Mouse (Mus musculus) midbrain, embryonic 13.5 days (tissue): ENCODE results near the gene Kpna4. TPM values are rescaled to one million over a fixed set of nuclear protein-coding genes. Genes with fewer than 3 reads are reported as not detected.

Experiments used
- ATAC-seq: fragments of 200-750 bp; cut with Nextera tagmentation; 2 replicates; pipeline ENCODE4 v1.8.0; 2017; ENCODE audit warnings: mild to moderate bottlenecking, moderate TSS enrichment, moderate library complexity
- H3K27ac ChIP-seq: fragments of 300-500 bp; sonication (generic); 2 replicates; pipeline ENCODE4 v1.5.1; 2015; ENCODE audit warnings: inconsistent platforms, mild to moderate bottlenecking, moderate library complexity
- H3K27me3 ChIP-seq: fragments of 300-500 bp; sonication (generic); 2 replicates; pipeline ENCODE4 v1.6.1; 2015; ENCODE audit warnings: mild to moderate bottlenecking, inconsistent platforms
- H3K36me3 ChIP-seq: fragments of 300-500 bp; sonication (generic); 2 replicates; pipeline ENCODE4 v1.6.1; 2015; ENCODE audit warnings: mild to moderate bottlenecking, inconsistent platforms
- H3K4me1 ChIP-seq: fragments of 300-500 bp; sonication (generic); replicated peaks from 2 replicates; pipeline ENCODE4 v1.6.1; 2015; ENCODE audit warnings: inconsistent platforms
- H3K4me2 ChIP-seq: fragments of 300-500 bp; sonication (generic); replicated peaks from 2 replicates; pipeline ENCODE4 v1.6.1; 2015; ENCODE audit warnings: moderate library complexity, mild to moderate bottlenecking, inconsistent platforms
- H3K4me3 ChIP-seq: fragments of 300-500 bp; sonication (generic); replicated peaks from 2 replicates; pipeline ENCODE4 v1.5.1; 2015; ENCODE audit warnings: mild to moderate bottlenecking, inconsistent platforms
- H3K9ac ChIP-seq: fragments of 300-500 bp; sonication (generic); replicated peaks from 2 replicates; pipeline ENCODE4 v1.6.1; 2015; ENCODE audit warnings: mild to moderate bottlenecking, inconsistent platforms
- H3K9me3 ChIP-seq: fragments of 300-500 bp; sonication (generic); 2 replicates; pipeline ENCODE4 v1.6.1; 2016; ENCODE audit warnings: mild to moderate bottlenecking, inconsistent platforms
- WGBS: fragments of 180-500 bp; shearing (Covaris S2); methylation state at CpG from one replicate; pipeline ENCODE4 v1.1.7; 2015; 5-methylcytosine and 5-hydroxymethylcytosine counted together
- polyA plus RNA-seq: library from polyadenylated mRNA; unstranded; fragments of >200 nt; fragmentation: Nextera tagmentation; extraction: Ambion mirVana; gene quantifications from 2 replicates; pipeline ENCODE4 v1.2.1, GENCODE M21; 2015

Gene Kpna4
- 35.4 and 38.6 TPM in 2 replicates for polyA plus RNA-seq

- under 1% methylated on average over 96 of the region's 107 CpGs for WGBS
- H3K4me3 ChIP-seq = peak within 1 kb of the TSS; percentile 95
- H3K4me1 ChIP-seq = peaks cover 22% of the 10 kb centered on the region
Measured at GRCm38 (mm10) chr3:69126509-69127345, at the start of gene Kpna4. Gene Kpna4, minus strand, starts transcription at chr3:69127113.

GRCm38 (mm10) chr3:69175229-69175628, 48.3 kb upstream of the Kpna4 start:
- H3K4me1 ChIP-seq = peaks cover 21% of the 10 kb centered on the region
- ATAC-seq = no peak; the same call in 1 of the 2 replicates
- no peaks in the 10 kb centered on the region for H3K9me3 ChIP-seq
- H3K4me3 ChIP-seq = no peak overlapping the region
- no peak overlapping the region for H3K9ac ChIP-seq
- no peak overlapping the region for H3K4me2 ChIP-seq
- no peaks in the 10 kb centered on the region for H3K36me3 ChIP-seq
- no peak overlapping the region for H3K27ac ChIP-seq
- 21% methylated on average over 1 of the region's 1 CpGs for WGBS
- H3K27me3 ChIP-seq = 0 out of 2 replicates have a peak, but pooled peaks cover 4% of the 10 kb centered on the region

More at GRCm38 (mm10) chr3:69126509-69127345, at the start of gene Kpna4:
- Histone ChIP-seq H3K27ac (peak within 1 kb of the TSS; percentile 97), H3K9ac (peak within 1 kb of the TSS; percentile 94), H3K9me3 (no peaks in the 10 kb centered on the region), H3K36me3 (no peaks in the 10 kb centered on the region), H3K4me2 (peak within 1 kb of the TSS; percentile 73), H3K27me3 (peaks cover 3% of the 10 kb centered on the region; the same call in 1 of the 2 replicates)
- peak; percentile 98 for ATAC-seq

GRCm38 (mm10) chr3:69171123-69171522, 44.2 kb upstream of the Kpna4 start:
- H3K4me2 ChIP-seq = no peak overlapping the region
- 76% methylated on average over 4 of the region's 4 CpGs for WGBS
- no peak overlapping the region for H3K27ac ChIP-seq
- no peak overlapping the region for H3K4me3 ChIP-seq
- no peak overlapping the region for H3K9ac ChIP-seq
- H3K4me1 ChIP-seq = 0 out of 2 replicates have a peak, but pooled peaks cover 2% of the 10 kb centered on the region
- H3K27me3 ChIP-seq = no peaks in the 10 kb centered on the region
- ATAC-seq = no peak
- H3K36me3 ChIP-seq = no peaks in the 10 kb centered on the region
- no peaks in the 10 kb centered on the region for H3K9me3 ChIP-seq

DNA sequence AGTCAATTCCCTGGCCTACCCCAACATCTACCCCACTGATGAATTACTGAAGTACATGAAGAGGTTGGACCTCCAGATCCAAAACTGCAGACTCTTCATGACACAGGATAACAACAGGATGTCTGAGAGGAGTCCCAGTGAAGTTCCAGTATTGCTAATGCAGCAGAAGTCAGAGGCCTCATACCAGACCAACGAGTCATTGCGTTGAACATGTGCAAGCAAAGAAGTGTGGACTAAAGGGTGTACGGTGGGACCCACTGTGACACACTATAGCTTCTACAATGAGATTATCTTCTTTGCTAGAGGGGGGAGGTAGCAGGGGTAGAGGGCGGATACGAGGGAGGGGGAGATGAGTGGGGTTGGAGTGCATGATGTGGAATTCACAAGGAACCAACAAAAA, 42.9 kb upstream of the Kpna4 start:
- H3K9ac ChIP-seq = no peak overlapping the region
- ATAC-seq = no peak
- H3K27ac ChIP-seq = no peak overlapping the region
- H3K36me3 ChIP-seq = no peaks in the 10 kb centered on the region
- H3K4me3 ChIP-seq = no peak overlapping the region
- H3K4me1 ChIP-seq = no peaks in the 10 kb centered on the region
- WGBS = 77% methylated on average over 5 of the region's 5 CpGs
- no peak overlapping the region for H3K4me2 ChIP-seq
- no peaks in the 10 kb centered on the region for H3K27me3 ChIP-seq
- H3K9me3 ChIP-seq = no peaks in the 10 kb centered on the region

- Histone ChIP-seq H3K36me3 (no peaks in the 10 kb centered on the region), H3K4me1 (no peaks in the 10 kb centered on the region), H3K27ac (no peak overlapping the region), H3K9ac (no peak overlapping the region), H3K27me3 (no peaks in the 10 kb centered on the region), H3K4me2 (no peak overlapping the region), H3K4me3 (no peak overlapping the region), H3K9me3 (no peaks in the 10 kb centered on the region)
- no peak for ATAC-seq
- 86% methylated on average over 9 of the region's 9 CpGs for WGBS
Measured at GRCm38 (mm10) chr3:69168724-69169123, 41.8 kb upstream of the Kpna4 start.

- H3K4me1 ChIP-seq = no peaks in the 10 kb centered on the region
- no peak overlapping the region for H3K9ac ChIP-seq
- 86% methylated on average over 6 of the region's 6 CpGs for WGBS
- no peak overlapping the region for H3K27ac ChIP-seq
- no peak overlapping the region for H3K4me2 ChIP-seq
- no peaks in the 10 kb centered on the region for H3K9me3 ChIP-seq
- no peaks in the 10 kb centered on the region for H3K27me3 ChIP-seq
- H3K36me3 ChIP-seq = no peaks in the 10 kb centered on the region
- no peak for ATAC-seq
- no peak overlapping the region for H3K4me3 ChIP-seq
Measured at GRCm38 (mm10) chr3:69163057-69163456, 36.1 kb upstream of the Kpna4 start.

DNA sequence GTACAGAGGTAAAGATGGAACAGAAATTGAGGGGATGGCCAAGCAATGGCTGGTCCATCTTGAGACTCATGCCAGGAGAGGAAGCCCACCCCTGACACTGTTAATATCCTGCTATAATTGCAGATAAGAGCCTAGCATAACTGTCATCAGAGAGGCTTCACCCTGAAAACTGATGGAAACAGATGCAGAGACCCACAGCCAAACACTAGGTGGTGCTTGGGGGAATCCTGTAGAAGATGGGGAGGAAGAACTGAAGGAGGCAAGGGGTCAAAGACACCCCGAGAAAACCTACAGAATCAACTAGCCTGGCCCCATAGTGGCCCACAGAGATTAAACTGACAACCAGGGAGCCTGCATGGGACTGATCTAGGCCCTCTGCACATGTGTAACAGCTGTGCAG, 33.5 kb upstream of the Kpna4 start:
- no peak overlapping the region for H3K27ac ChIP-seq
- 76% methylated on average over 1 of the region's 1 CpGs for WGBS
- H3K36me3 ChIP-seq = no peaks in the 10 kb centered on the region
- no peaks in the 10 kb centered on the region for H3K4me1 ChIP-seq
- no peak for ATAC-seq
- no peak overlapping the region for H3K4me2 ChIP-seq
- H3K4me3 ChIP-seq = no peak overlapping the region
- H3K9me3 ChIP-seq = no peaks in the 10 kb centered on the region
- no peak overlapping the region for H3K9ac ChIP-seq
- no peaks in the 10 kb centered on the region for H3K27me3 ChIP-seq

- no peak overlapping the region for H3K27ac ChIP-seq
- 80% methylated on average over 2 of the region's 2 CpGs for WGBS
- no peaks in the 10 kb centered on the region for H3K4me1 ChIP-seq
- ATAC-seq = no peak
- no peak overlapping the region for H3K4me3 ChIP-seq
- no peak overlapping the region for H3K9ac ChIP-seq
- H3K27me3 ChIP-seq = no peaks in the 10 kb centered on the region
- no peak overlapping the region for H3K4me2 ChIP-seq
- no peaks in the 10 kb centered on the region for H3K9me3 ChIP-seq
- no peaks in the 10 kb centered on the region for H3K36me3 ChIP-seq
Measured at GRCm38 (mm10) chr3:69159501-69159900, 32.6 kb upstream of the Kpna4 start.

DNA sequence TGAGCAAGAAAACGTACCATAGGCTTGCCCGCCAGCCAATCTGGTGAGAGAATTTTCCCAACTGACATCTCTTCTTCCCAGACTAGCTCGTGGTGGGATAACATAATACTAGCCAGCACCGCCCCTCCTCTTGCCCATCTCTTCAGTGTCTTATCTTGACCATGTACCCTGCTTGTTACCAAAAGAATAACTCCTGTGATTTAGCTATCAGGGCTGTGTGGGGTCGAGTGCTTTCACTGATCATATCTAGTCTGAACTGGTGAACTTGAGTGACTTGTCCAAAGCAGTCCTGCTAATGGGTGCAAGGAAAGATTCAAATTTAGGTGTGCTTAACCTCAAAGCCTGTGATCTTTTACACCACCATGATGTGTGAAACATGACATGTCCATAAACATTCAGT, 31.0 kb upstream of the Kpna4 start:
- H3K4me3 ChIP-seq = no peak overlapping the region
- H3K9ac ChIP-seq = no peak overlapping the region
- no peaks in the 10 kb centered on the region for H3K36me3 ChIP-seq
- WGBS = 83% methylated on average over 5 of the region's 5 CpGs
- no peak for ATAC-seq
- no peaks in the 10 kb centered on the region for H3K4me1 ChIP-seq
- H3K9me3 ChIP-seq = no peaks in the 10 kb centered on the region
- no peak overlapping the region for H3K27ac ChIP-seq
- H3K27me3 ChIP-seq = no peaks in the 10 kb centered on the region
- H3K4me2 ChIP-seq = no peak overlapping the region

DNA sequence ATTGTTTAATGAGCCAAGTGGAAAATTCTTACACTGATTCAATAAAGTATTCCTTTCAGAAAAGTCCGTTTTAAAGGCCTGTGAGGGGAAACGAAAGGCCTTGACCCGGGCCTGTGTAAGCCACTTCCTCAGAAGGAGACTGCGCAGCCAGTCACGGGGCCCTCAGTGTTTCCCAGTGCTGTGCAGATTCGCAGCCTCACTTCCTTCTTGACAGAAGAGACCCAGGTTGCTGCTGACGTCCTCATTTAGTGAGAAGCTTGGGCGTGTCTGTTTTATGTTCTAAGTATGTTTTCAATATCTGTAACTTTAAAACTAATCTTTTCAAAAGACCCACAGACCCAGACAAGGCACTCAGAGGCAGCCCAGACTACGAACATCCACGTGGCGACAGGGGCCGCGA, 29.6 kb upstream of the Kpna4 start:
- no peaks in the 10 kb centered on the region for H3K4me1 ChIP-seq
- WGBS = 82% methylated on average over 13 of the region's 13 CpGs
- no peak for ATAC-seq
- H3K4me3 ChIP-seq = no peak overlapping the region
- H3K4me2 ChIP-seq = no peak overlapping the region
- H3K27me3 ChIP-seq = no peaks in the 10 kb centered on the region
- H3K27ac ChIP-seq = no peak overlapping the region
- no peaks in the 10 kb centered on the region for H3K9me3 ChIP-seq
- H3K9ac ChIP-seq = no peak overlapping the region
- H3K36me3 ChIP-seq = no peaks in the 10 kb centered on the region

- no peak overlapping the region for H3K27ac ChIP-seq
- no peaks in the 10 kb centered on the region for H3K27me3 ChIP-seq
- no peak overlapping the region for H3K9ac ChIP-seq
- H3K9me3 ChIP-seq = no peaks in the 10 kb centered on the region
- H3K4me3 ChIP-seq = no peak overlapping the region
- ATAC-seq = no peak
- H3K4me1 ChIP-seq = no peaks in the 10 kb centered on the region
- no peak overlapping the region for H3K4me2 ChIP-seq
- 66% methylated on average over 2 of the region's 2 CpGs for WGBS
- no peaks in the 10 kb centered on the region for H3K36me3 ChIP-seq
Measured at GRCm38 (mm10) chr3:69154691-69155090, 27.8 kb upstream of the Kpna4 start.

GRCm38 (mm10) chr3:69150921-69151320, 24.0 kb upstream of the Kpna4 start:
- Histone ChIP-seq H3K27me3 (no peaks in the 10 kb centered on the region), H3K9ac (no peak overlapping the region), H3K4me2 (no peak overlapping the region), H3K4me1 (no peaks in the 10 kb centered on the region), H3K9me3 (no peaks in the 10 kb centered on the region), H3K36me3 (no peaks in the 10 kb centered on the region), H3K4me3 (no peak overlapping the region), H3K27ac (no peak overlapping the region)
- no peak for ATAC-seq
- 88% methylated on average over 3 of the region's 3 CpGs for WGBS
